Mouse (Mus musculus) embryonic stem cell, embryonic (primary cell): ENCODE data around the gene Eif4h.

ENCODE experiments used
- CTCF ChIA-PET, 4 experiments: fragments of 300-600 bp in 2 of 4; fragments of 350-600 bp in 2 of 4; sonication (Branson Sonifier 250); formaldehyde crosslinking; loops; one replicate each; lab custom pipeline; 2022; ENCODE audit warnings: inconsistent platforms in 2 of 4; lab: Charles Lee
- POLR2A ChIA-PET, 4 experiments: fragments of 300-600 bp in 2 of 4; fragments of 350-600 bp in 2 of 4; sonication (Branson Sonifier 250); formaldehyde crosslinking; loops; one replicate each; lab custom pipeline; 2022; ENCODE audit warnings: antibody characterized with exemption in 4 of 4, inconsistent platforms in 1 of 4; lab: Charles Lee

Eif4h gene

DNA sequence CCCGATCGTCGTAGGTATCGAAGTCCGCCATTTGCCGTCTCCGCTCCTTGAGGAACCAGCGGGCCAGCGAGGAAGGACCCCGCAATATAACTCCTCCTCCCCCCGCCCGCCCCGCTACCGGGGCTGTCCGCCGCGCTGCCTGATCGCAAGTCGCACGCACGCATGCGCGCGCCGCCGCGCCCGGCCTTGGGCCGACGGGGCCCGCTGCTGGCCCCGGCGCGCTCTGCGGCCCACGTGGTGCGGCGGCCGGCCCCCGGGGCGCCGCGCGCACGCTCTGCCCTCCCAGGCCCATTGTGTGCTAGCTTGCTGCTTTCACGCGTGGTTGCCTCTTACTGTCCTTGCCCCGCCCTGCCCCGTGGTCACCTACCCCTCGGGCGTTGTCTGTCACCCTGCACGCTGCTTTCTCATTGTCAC is at the start of gene Eif4h:
Eif4h (minus strand) TSS at position 222 of the 414 bp plus-strand sequence.
- POLR2A ChIA-PET: interaction anchor here in 3 of 4 experiments (0.6 to 4.7 kb wide), 45 partner anchors 9 to 1348 kb away, joined by 3 to 75 read pairs (median 4); partner anchors contain the start of genes Limk1 (in 3 of the 3), Abhd11 (in 1 of the 3), Cldn4 (in 1 of the 3) and Clip2 (in 1 of the 3)
- CTCF ChIA-PET: interaction anchor here in 3 of 4 experiments (0.6 to 1.4 kb wide), 12 partner anchors 11 to 327 kb away, joined by 3 to 10 read pairs (median 4); no protein-coding TSS in a partner anchor

DNA sequence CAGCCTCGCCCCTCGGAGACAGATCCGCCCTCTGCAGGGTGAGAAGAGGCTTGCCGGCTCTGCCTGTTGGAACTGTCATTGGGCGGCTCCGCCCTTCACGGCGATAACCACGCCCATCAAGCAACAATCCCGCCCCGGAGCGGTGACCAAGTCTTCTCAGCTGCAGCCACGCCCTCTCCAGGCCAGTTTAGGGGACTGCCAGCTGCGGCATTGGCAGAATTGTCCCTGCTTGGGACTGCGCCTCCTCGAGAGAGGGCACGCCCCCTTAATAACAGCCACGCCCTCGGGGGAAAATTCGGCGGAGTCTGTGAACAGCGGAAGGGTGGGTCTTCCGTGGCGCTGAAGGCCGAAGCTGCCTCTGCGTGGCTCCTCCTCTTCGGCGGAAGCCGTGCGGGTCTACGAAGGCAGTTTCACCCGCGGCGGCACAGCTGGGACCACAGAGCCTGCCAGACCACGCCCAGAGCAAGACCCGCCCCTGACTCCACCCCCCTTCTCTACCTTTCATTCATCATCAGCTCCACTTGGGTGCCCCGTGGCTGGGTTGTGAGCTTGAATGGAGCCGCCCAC is 49.5 kb upstream of the Eif4h start:
- ChIA-PET POLR2A (interaction anchor here (0.5 to 2.1 kb wide), 54 partner anchors 9 to 1960 kb away, joined by 3 to 26 read pairs (median 4); partner anchors contain the start of genes Eif4h (in 3 of the 4), Clip2 (in 2 of the 4), Abhd11 (in 1 of the 4) and Cldn3 (in 1 of the 4)), CTCF (interaction anchor here (0.5 to 1.8 kb wide), 54 partner anchors 8 to 588 kb away, joined by 3 to 15 read pairs (median 4); partner anchors contain the start of genes Cldn3 (in 1 of the 4) and Eln (in 1 of the 4))

DNA sequence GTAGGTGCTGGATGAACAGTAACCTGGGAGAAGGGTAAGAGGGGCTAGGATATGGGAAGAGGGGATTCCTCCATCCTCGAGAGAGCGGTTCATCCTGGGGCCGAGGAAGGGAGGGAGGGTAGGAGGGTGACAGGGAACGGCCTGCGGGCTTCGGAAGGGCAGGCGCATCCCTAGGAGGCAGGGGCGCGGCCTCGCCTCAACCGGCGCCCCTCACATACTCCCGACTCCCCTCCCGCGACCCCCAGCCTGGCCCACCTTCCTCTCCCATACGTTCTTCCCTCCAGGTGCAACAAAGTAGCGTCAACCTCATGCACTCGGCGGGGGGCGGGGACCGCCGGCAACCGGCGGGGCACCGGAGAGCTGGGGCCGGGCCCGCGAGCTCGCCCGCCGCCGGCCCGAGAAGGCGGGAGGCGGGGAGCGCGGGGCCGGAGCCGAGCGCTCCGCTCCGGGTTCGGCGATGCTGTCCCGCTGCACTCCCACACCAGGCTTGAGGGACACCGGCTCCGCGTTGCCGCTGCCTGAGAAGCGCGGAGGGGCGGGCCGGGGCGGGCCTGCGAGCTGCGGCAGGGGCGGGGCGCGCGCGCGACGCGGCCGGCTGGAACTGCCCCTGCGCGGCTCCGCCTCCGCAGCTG is 48.9 kb upstream of the Eif4h start, which contains the start of gene Limk1:
Limk1 (minus strand) TSS at position 513 of the 632 bp plus-strand sequence.
- ChIA-PET CTCF (interaction anchor here (0.5 to 1.8 kb wide), 42 partner anchors 9 to 589 kb away, joined by 3 to 15 read pairs (median 4); partner anchors contain the start of genes Cldn3 (in 1 of the 4) and Eln (in 1 of the 4)), POLR2A (interaction anchor here in 3 of 4 experiments (0.5 to 2.1 kb wide), 42 partner anchors 9 to 461 kb away, joined by 3 to 26 read pairs (median 4); partner anchors contain the start of genes Eif4h (in 3 of the 3), Abhd11 (in 1 of the 3), Cldn3 (in 1 of the 3) and Cldn4 (in 1 of the 3))

DNA sequence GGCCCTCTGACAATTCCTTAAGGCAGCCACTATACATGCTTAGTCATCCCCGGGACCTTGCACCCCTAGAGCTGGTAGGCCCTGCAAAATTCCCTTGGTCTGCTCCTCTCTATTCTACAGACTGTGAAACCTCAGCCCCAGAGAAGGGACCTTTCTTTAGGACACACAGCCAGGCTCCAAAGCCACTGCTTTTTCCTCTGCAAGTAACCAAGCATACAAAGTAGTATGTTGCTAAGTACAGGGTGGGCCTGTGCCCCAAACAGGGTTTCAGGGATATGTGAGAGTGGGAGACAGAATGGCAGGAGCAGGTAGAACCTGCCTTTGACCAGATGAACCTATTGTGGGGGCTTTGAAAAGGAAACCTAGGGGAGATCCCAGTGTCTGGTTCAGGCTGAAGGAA is 47.9 kb upstream of the Eif4h start:
- POLR2A ChIA-PET: interaction anchor here in 3 of 4 experiments (0.5 to 2.0 kb wide), 3 partner anchors 86 to 462 kb away, joined by 3 to 8 read pairs (median 7); partner anchors contain the start of gene Tbl2 (in 1 of the 3)

DNA sequence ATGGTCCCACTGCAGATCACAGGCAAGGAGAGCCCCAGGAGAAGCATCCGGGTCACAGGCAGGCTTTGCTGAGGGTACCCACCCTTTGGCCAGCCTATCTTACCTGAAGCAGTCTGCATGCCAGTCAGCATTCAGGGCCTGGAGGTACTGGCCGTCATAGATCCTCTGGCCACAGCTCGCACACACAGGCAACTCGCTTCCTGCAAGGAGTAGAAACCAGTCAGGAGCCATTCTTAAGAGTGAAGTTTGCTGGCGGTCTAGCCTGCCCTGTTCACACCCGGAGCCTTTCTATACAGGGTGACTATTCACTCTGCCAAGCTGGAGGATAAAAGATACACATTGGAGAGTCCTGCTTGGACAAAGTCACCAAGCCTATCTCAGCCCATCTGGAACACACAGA is 47.3 kb upstream of the Eif4h start:
- ChIA-PET POLR2A (no interaction called here), CTCF (interaction anchor here in 1 of 4 experiments (0.5 kb wide), 1 partner anchor 36 kb away, joined by 5 read pairs; no protein-coding TSS in a partner anchor)

More for the DNA sequence above, 47.9 kb upstream of the Eif4h start:
- CTCF ChIA-PET: no interaction called here

DNA sequence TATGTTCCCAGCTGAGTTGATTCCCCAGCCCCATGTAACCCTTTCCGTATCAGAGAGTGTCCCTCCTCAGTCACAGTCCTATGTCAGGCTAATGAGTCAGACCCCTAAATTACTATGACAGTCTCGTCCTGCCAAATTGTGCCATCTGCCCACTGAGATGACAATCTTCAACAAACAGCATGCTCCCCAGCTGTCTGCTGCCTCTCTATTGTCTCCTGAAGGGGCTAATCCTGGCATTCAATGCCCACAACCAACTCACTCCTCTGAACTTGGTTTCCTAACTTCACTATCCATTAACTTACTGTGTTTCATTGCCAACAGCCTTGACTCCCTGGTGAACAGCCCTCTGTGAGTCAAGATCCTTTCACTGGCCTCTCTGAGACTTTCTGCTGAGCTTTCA is 45.1 kb upstream of the Eif4h start:
- POLR2A ChIA-PET: no interaction called here
- CTCF ChIA-PET: no interaction called here

DNA sequence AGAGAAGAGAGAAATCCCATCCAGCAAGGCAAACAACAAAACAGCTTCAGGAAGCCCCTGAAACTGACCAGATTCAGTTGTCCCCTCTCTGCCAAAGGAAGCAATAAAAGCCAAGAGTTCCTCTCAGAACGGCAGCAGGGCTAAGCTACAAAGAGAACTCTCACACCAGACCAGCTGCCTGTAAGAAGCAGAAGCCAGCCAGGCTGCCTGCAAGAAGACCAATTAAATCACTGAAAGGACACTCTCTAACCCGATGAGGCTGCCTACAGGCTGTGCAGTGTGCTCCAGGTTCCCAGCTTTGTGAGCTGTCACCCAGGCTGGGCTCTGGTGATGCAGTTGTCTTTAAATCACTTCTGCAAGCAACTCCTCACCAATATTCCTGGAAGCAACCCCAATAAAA is 44.5 kb upstream of the Eif4h start:
- CTCF ChIA-PET: interaction anchor here in 1 of 4 experiments (0.9 kb wide), 1 partner anchor 192 kb away, joined by 5 read pairs; no protein-coding TSS in a partner anchor
- POLR2A ChIA-PET: interaction anchor here in 3 of 4 experiments (0.5 to 1.6 kb wide), 4 partner anchors 15 to 689 kb away, joined by 3 to 10 read pairs (median 4); no protein-coding TSS in a partner anchor

DNA sequence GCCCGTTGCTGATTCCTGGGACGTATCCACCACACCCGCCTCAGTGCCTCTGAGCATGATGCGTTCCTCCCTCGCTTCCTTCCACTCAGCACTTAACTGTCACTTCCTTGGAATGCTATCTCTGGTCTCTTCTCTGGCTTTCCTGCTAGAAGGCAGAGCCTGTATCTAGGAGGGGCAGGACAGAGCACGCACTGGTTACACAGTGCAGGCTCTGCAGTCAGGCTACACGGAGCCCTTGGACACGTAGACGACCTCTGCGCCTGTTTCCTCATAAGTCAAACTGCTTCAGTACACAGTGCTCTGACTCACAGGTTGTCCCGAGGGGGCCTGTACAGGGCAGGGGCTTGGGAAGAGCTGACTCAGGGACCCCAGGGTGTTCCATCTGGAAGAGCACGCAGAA is 40.9 kb upstream of the Eif4h start:
- POLR2A ChIA-PET: interaction anchor here in 2 of 4 experiments (0.7 to 1.6 kb wide), 3 partner anchors 11 to 41 kb away, joined by 3 to 4 read pairs (median 4); partner anchors contain the start of gene Eif4h (in 1 of the 2)
- CTCF ChIA-PET: no interaction called here

DNA sequence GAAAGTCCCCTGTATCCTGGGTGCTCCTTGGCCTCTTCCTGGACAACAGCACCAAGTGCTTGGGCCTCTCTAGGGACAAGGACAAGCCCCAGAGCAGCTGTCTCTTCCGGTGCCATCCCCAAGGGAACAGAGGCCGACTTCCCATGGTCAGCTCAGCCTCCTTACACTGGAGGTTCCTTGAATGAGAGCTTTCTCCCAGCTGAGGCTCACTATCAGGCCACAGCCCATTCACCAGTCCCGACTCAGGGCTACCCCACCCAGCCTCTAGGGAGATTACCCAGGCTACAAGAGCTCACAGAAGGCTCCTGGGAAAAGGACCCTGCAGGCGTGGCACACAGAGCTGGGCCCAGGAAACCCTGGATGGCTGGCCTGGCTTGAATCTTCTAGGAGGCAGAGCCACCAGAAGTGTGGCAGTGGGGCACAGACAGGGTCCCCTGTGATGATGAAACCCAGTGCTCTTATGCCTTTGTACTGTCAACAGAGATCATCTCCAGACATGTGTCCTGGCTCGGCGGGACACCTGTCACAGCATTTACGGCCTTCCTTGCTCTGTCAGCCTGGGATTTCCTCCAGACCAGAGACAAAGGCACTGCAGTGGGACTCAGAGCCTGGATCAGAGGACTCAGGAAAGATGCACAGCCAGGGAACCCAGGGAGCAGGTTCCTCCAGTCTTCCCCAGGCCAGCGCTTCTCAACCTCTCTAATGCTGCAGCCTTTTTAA is 39.7 kb upstream of the Eif4h start:
- ChIA-PET POLR2A (interaction anchor here in 2 of 4 experiments (1.6 to 2.4 kb wide), 2 partner anchors 10 to 40 kb away, joined by 4 to 7 read pairs; partner anchors contain the start of genes Eif4h (in 1 of the 2) and Limk1 (in 1 of the 2)), CTCF (interaction anchor here in 2 of 4 experiments (0.6 to 1.6 kb wide), 3 partner anchors 10 to 1314 kb away, joined by 3 to 6 read pairs (median 4); partner anchors contain the start of gene Limk1 (in 1 of the 2))

DNA sequence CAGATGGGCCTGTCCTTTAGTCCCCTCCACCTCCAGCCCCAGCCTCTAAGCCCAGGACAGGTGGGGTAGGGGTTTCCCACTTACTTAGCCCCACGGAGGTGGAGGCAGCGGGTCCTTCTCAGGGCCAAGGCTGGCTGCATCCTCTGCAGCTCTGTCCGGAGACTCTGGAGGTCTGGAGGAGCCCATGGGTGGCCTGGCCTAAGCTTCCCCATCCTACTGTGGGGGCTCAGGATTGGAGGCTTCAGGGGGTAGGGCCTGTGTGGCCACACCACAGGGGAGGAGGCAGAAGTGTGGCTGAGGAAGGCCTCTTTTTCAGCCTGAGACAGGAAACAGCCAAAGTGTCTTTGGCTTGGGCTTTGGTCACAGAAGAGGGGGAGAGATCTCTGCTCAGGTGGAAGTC is 38.7 kb upstream of the Eif4h start:
- ChIA-PET CTCF (interaction anchor here in 1 of 4 experiments (0.6 kb wide), 1 partner anchor 1177 kb away, joined by 11 read pairs; no protein-coding TSS in a partner anchor), POLR2A (interaction anchor here in 2 of 4 experiments (1.0 to 2.4 kb wide), 3 partner anchors 9 to 11 kb away, joined by 3 to 7 read pairs (median 5); partner anchors contain the start of gene Limk1 (in 1 of the 2))

DNA sequence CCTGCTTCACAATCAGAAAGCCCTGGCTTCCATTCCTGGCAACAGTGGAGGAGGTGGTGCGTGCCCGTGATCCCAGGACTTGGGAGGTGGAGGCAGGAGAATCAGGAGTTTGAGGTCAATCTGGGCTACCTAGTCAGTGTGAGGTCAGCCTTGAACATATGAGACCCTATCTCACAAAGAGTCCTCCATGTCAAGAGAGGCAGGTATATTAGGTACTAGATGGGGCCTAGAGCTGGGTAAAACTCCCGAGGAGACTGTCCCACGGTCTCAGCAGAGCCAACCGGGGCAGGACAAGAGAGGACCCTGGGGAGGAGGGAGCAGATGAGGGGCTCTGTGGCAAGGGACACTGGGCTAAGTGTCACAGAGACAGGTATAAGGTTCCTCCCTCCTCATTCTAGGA is 38.2 kb upstream of the Eif4h start:
- ChIA-PET POLR2A (interaction anchor here in 2 of 4 experiments (1.0 to 2.4 kb wide), 3 partner anchors 8 to 12 kb away, joined by 3 to 7 read pairs (median 5); partner anchors contain the start of gene Limk1 (in 1 of the 2)), CTCF (interaction anchor here in 2 of 4 experiments (0.6 to 1.2 kb wide), 2 partner anchors 8 to 1178 kb away, joined by 3 to 11 read pairs; no protein-coding TSS in a partner anchor)

DNA sequence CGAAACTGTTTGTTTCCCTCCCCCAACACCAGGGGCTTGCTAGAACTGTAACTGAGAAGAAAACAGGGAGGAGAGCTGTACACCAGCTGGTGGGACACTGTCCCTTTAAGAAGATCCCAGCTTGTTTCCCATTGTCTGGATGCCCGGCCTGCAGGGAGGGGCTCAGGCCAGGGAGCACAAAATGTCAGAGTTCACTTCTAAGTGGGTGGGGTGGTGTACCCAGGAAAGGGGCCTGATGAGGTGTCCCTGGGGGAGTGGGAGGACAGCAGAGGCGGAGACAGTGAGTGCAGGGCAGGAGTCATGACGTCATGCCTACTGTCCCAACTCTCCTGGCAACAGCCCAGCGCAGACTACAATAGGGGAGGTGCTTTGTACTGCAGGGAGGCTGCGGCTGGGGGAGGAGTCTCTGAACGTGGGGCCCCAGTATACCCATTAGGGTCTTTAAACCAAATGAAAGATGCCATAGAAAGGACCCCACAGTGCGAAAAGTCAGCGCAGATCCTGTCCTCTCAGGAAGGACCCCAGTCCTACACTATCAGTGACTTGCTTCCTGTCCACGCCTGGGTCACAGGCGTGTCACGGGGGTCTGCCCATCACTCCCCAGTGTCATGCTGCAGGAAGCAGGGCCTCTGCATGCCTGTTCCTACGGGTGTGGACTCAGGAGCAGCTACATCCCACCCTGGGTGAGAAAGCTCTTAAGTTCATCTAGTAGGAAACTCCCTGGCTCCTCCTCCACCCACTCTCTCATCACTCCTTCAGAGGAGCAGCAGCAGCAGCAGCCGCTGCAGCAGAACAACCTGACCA is 36.9 kb upstream of the Eif4h start:
- CTCF ChIA-PET: interaction anchor here (0.6 to 2.6 kb wide), 12 partner anchors 7 to 287 kb away, joined by 3 to 9 read pairs (median 4); partner anchors contain the start of gene Limk1 (in 2 of the 4)
- POLR2A ChIA-PET: interaction anchor here in 3 of 4 experiments (0.6 to 1.8 kb wide), 12 partner anchors 12 to 500 kb away, joined by 3 to 16 read pairs (median 3); partner anchors contain the start of genes Limk1 (in 3 of the 3), Eif4h (in 1 of the 3) and Rcc1l (in 1 of the 3)

DNA sequence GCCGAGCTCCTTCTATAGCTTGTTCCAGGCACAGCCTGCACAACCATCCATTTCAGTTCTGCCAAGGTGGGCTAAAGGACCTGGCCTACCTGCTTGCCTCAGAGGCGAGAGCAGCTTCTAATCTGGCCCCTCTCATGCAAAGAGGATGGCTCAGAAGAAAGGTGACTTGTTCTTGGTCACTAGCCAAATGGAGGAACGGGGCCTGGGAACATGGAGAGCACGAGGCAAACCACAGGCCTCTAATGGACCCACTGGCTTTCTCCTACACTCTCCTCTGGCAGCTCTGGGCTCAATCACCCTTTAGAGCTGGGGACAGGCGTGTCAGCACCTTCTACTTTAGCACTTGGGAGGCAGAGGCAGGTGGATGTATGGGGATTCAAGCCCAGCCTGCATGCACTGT is 35.7 kb upstream of the Eif4h start:
- ChIA-PET POLR2A (interaction anchor here in 3 of 4 experiments (0.6 to 1.8 kb wide), 5 partner anchors 14 to 1540 kb away, joined by 3 to 16 read pairs (median 4); partner anchors contain the start of genes Eif4h (in 1 of the 3) and Limk1 (in 1 of the 3)), CTCF (interaction anchor here (0.6 to 2.6 kb wide), 8 partner anchors 13 to 1310 kb away, joined by 3 to 9 read pairs (median 4); partner anchors contain the start of gene Limk1 (in 2 of the 4))

DNA sequence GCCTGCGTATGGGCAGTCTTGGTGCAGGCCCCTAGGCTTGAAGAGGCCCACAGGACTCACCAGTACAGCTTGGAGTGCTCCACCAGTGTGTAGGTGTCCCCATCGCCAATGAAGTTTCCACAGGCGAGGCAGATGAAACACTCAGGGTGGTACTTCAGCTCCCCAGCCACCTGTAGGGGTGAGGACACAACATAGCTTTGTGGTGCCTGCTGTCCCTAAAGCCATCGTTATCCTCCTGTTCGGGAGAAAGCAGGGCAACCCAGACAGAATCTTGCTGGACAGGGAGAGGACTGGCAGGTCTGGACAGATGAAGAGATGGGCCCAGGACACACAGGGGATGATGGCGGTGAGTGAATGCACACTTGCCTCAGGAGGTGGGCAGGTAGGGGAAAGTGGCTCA is 33.3 kb upstream of the Eif4h start:
- POLR2A ChIA-PET: interaction anchor here in 1 of 4 experiments (1.3 kb wide), 1 partner anchor 66 kb away, joined by 3 read pairs; no protein-coding TSS in a partner anchor
- CTCF ChIA-PET: interaction anchor here in 2 of 4 experiments (0.6 to 1.7 kb wide), 3 partner anchors 16 to 1460 kb away, joined by 4 read pairs; no protein-coding TSS in a partner anchor

DNA sequence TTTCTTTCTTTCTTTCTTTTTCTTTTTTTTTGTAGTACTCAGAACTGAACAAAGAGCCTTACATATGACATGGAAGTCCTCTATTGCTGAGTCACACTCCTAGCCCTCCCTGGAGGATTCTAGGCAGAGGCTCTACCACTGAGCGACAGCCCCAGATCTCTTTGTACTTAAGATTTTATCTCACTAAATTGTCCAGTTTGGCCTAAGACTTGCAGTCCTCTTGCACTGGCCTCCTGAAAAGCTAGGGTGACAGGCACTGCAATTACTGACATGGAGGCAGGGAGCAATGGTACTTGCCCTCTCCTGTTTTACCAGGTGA is 32.9 kb upstream of the Eif4h start:
- POLR2A ChIA-PET: interaction anchor here in 2 of 4 experiments (0.6 to 1.3 kb wide), 3 partner anchors 65 to 478 kb away, joined by 3 to 4 read pairs (median 4); no protein-coding TSS in a partner anchor
- CTCF ChIA-PET: interaction anchor here in 2 of 4 experiments (0.6 to 1.7 kb wide), 3 partner anchors 17 to 1461 kb away, joined by 4 read pairs; no protein-coding TSS in a partner anchor
